Mouse (Mus musculus) hindbrain, embryonic 12.5 days (tissue): ENCODE data around the gene Ptpn11. TPM values are rescaled to one million over a fixed set of nuclear protein-coding genes. Genes with fewer than 3 reads are reported as not detected.

Experiments
- ATAC-seq: fragments of 200-750 bp; cut with Nextera tagmentation; 2 replicates; pipeline ENCODE4 v1.8.0; 2017; ENCODE audit warnings: moderate TSS enrichment; ENCODE audit not compliant: low FRiP score
- H3K27ac ChIP-seq: fragments of 300-500 bp; sonication (generic); 2 replicates; pipeline ENCODE4 v1.5.1; 2016; ENCODE audit warnings: mild to moderate bottlenecking
- H3K27me3 ChIP-seq: fragments of 300-500 bp; sonication (generic); 2 replicates; pipeline ENCODE4 v1.6.1; 2016; ENCODE audit warnings: mild to moderate bottlenecking
- H3K36me3 ChIP-seq: fragments of 300-500 bp; sonication (generic); 2 replicates; pipeline ENCODE4 v1.6.1; 2016; ENCODE audit warnings: mild to moderate bottlenecking
- H3K4me1 ChIP-seq: fragments of 300-500 bp; sonication (generic); 2 replicates; pipeline ENCODE4 v1.6.1; 2016
- H3K4me2 ChIP-seq: fragments of 300-500 bp; sonication (generic); replicated peaks from 2 replicates; pipeline ENCODE4 v1.6.1; 2016; ENCODE audit warnings: mild to moderate bottlenecking
- H3K4me3 ChIP-seq: fragments of 300-500 bp; sonication (generic); 2 replicates; pipeline ENCODE4 v1.5.1; 2016; ENCODE audit warnings: mild to moderate bottlenecking
- H3K9ac ChIP-seq: fragments of 300-500 bp; sonication (generic); 2 replicates; pipeline ENCODE4 v1.6.1; 2016; ENCODE audit warnings: mild to moderate bottlenecking, moderate library complexity
- H3K9me3 ChIP-seq: fragments of 300-500 bp; sonication (generic); replicated peaks from 2 replicates; pipeline ENCODE4 v1.6.1; 2016; ENCODE audit warnings: mild to moderate bottlenecking
- WGBS: fragments of 180-500 bp; shearing (Covaris S2); methylation state at CpG from one replicate; pipeline ENCODE4 v1.1.7; 2016; 5-methylcytosine and 5-hydroxymethylcytosine counted together
- polyA plus RNA-seq: library from polyadenylated mRNA; unstranded; fragments of >200 nt; fragmentation: Nextera tagmentation; extraction: Ambion mirVana; gene quantifications from 2 replicates; pipeline ENCODE4 v1.2.1, GENCODE M21; 2016

Ptpn11 gene
- polyA plus RNA-seq, 1 experiment from 2014 or later = 22.7 TPM

DNA sequence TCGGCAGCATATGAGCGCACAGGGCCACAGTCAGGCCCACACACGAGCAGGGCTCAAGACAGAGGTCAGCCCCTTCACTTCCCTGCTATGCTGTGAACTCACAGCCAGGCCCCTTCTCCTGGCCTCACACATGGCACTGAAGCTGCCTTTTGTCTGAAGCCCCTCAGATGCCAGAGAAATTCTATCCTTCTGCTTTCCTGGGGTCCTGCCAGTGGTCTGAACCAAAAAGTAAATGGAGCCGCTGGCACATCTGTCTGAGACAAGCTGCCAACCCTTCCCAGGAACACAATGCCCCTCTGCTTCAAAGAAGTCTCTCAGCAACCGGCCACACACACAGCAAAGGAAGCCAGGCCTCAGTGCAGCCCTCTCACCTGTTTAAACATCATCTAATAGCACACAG is 28.9 kb downstream of the Ptpn11 start:
- H3K9me3 ChIP-seq = no peaks in the 10 kb centered on the region
- no peak overlapping the region for H3K4me2 ChIP-seq
- H3K36me3 ChIP-seq = peaks cover 83% of the 10 kb centered on the region
- no peak overlapping the region for H3K27ac ChIP-seq
- H3K27me3 ChIP-seq = no peaks in the 10 kb centered on the region
- H3K4me1 ChIP-seq = no peaks in the 10 kb centered on the region; the same call in 1 of the 2 replicates
- WGBS = 80% methylated on average over 5 of the region's 5 CpGs
- H3K9ac ChIP-seq = no peak overlapping the region
- ATAC-seq = no peak
- H3K4me3 ChIP-seq = no peak overlapping the region

DNA sequence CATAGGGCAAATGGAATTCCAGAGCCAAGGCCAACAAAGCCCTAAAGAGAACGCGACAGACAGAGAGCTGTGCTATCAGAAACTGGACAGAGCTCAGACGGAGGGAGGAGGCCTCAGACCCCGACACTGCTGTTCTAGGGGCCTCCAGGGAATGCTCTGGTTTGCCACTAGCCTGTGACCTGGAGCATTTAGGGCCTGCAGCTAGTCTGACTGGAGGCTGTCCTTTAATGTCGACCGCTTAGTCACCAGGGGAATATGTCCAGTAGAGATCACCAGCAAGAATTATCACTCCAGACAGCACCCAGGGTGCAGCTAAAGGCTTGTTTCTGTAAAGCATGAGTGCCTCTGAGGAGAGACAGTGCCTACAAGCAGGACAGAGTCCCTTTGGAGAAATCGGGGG is 32.2 kb downstream of the Ptpn11 start:
- Histone ChIP-seq H3K4me3 (no peak overlapping the region), H3K27me3 (no peaks in the 10 kb centered on the region), H3K36me3 (peaks cover 73% of the 10 kb centered on the region), H3K27ac (no peak overlapping the region), H3K9me3 (no peaks in the 10 kb centered on the region), H3K4me2 (no peak overlapping the region), H3K9ac (no peak overlapping the region), H3K4me1 (no peaks in the 10 kb centered on the region; the same call in 1 of the 2 replicates)
- ATAC-seq = no peak
- WGBS = 79% methylated on average over 7 of the region's 7 CpGs

DNA sequence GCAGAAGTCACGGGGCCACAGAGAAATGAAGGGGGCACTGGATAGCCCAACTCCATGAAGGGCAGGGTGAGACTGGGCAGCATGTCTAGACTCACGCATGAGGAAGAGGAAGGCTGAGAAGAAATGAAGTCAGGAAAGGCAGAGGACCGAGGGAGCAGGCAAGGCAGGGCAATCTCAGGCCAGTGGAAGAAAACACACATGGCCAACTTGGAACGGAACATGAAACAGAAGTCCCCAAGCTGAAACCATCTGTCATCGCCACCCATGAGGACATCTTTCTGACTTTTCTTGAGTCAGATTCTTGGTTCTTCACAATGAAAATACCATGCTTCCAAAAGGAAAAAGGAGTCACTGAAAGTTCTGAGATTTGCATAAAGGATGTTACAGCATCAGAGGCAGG is 33.7 kb downstream of the Ptpn11 start:
- H3K9me3 ChIP-seq = no peaks in the 10 kb centered on the region
- H3K4me1 ChIP-seq = no peaks in the 10 kb centered on the region; the same call in 1 of the 2 replicates
- 96% methylated on average over 5 of the region's 5 CpGs for WGBS
- H3K9ac ChIP-seq = no peak overlapping the region
- ATAC-seq = no peak
- no peak overlapping the region for H3K4me3 ChIP-seq
- no peaks in the 10 kb centered on the region for H3K27me3 ChIP-seq
- H3K27ac ChIP-seq = no peak overlapping the region
- no peak overlapping the region for H3K4me2 ChIP-seq
- peaks cover 72% of the 10 kb centered on the region for H3K36me3 ChIP-seq

DNA sequence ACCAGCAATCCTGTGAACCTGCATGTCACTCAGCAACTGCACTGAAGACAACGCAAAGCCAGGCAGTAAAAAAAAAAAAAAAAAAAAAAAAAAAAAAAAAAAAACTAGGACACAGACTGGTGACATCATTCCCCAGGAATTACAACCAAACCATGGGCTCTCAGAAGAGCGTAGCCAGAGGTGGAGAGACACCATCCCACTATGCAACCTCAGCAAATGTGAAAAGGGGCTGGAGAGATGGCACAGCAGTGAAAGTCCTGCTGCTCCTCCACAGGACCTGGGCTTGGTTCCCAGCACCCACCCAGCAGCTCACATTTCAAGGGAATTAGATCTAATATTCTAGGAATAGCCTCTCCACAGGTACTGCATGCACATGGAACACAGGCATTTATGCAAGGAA is 34.2 kb downstream of the Ptpn11 start:
- Histone ChIP-seq H3K27me3 (no peaks in the 10 kb centered on the region), H3K4me1 (no peaks in the 10 kb centered on the region; the same call in 1 of the 2 replicates), H3K4me2 (no peak overlapping the region), H3K9ac (no peak overlapping the region), H3K36me3 (peaks cover 72% of the 10 kb centered on the region), H3K9me3 (no peaks in the 10 kb centered on the region), H3K27ac (no peak overlapping the region), H3K4me3 (no peak overlapping the region)
- WGBS = 91% methylated on average over 2 of the region's 2 CpGs
- no peak for ATAC-seq

- Histone ChIP-seq H3K9me3 (no peaks in the 10 kb centered on the region), H3K9ac (no peak overlapping the region), H3K36me3 (peaks cover 72% of the 10 kb centered on the region), H3K27ac (no peak overlapping the region), H3K4me1 (no peaks in the 10 kb centered on the region; the same call in 1 of the 2 replicates), H3K4me3 (no peak overlapping the region), H3K27me3 (no peaks in the 10 kb centered on the region), H3K4me2 (no peak overlapping the region)
- 96% methylated on average over 4 of the region's 4 CpGs for WGBS
- no peak for ATAC-seq
These were observed 35.1 kb downstream of the Ptpn11 start for GRCm38 (mm10) chr5:121156121-121156520.

- no peak for ATAC-seq
- Histone ChIP-seq H3K9me3 (no peaks in the 10 kb centered on the region), H3K27ac (no peak overlapping the region)
These were observed 40.5 kb downstream of the Ptpn11 start for GRCm38 (mm10) chr5:121150684-121151083.

GRCm38 (mm10) chr5:121149246-121149645 is 42.0 kb downstream of the Ptpn11 start:
- 86% methylated on average over 1 of the region's 1 CpGs for WGBS
- Histone ChIP-seq H3K36me3 (peaks cover 78% of the 10 kb centered on the region), H3K27ac (no peak overlapping the region), H3K27me3 (no peaks in the 10 kb centered on the region), H3K9ac (no peak overlapping the region), H3K4me2 (no peak overlapping the region), H3K9me3 (no peaks in the 10 kb centered on the region), H3K4me3 (no peak overlapping the region), H3K4me1 (no peaks in the 10 kb centered on the region)
- no peak for ATAC-seq

More at GRCm38 (mm10) chr5:121150684-121151083, 40.5 kb downstream of the Ptpn11 start:
- H3K4me1 ChIP-seq = no peaks in the 10 kb centered on the region
- H3K27me3 ChIP-seq = no peaks in the 10 kb centered on the region
- no peak overlapping the region for H3K9ac ChIP-seq
- WGBS = 90% methylated on average over 4 of the region's 4 CpGs
- no peak overlapping the region for H3K4me3 ChIP-seq
- H3K4me2 ChIP-seq = no peak overlapping the region
- H3K36me3 ChIP-seq = peaks cover 85% of the 10 kb centered on the region

GRCm38 (mm10) chr5:121146275-121146674 is 44.9 kb downstream of the Ptpn11 start:
- H3K27me3 ChIP-seq = no peaks in the 10 kb centered on the region
- no peak overlapping the region for H3K4me3 ChIP-seq
- H3K27ac ChIP-seq = 0 out of 2 replicates have a peak overlapping the region, but pooled peaks have one; percentile 40
- ATAC-seq = no peak
- no peak overlapping the region for H3K9ac ChIP-seq
- no peak overlapping the region for H3K4me2 ChIP-seq
- WGBS = 90% methylated on average over 5 of the region's 5 CpGs
- no peaks in the 10 kb centered on the region for H3K9me3 ChIP-seq
- peaks cover 76% of the 10 kb centered on the region for H3K36me3 ChIP-seq
- peaks cover 5% of the 10 kb centered on the region; the same call in 1 of the 2 replicates for H3K4me1 ChIP-seq

DNA sequence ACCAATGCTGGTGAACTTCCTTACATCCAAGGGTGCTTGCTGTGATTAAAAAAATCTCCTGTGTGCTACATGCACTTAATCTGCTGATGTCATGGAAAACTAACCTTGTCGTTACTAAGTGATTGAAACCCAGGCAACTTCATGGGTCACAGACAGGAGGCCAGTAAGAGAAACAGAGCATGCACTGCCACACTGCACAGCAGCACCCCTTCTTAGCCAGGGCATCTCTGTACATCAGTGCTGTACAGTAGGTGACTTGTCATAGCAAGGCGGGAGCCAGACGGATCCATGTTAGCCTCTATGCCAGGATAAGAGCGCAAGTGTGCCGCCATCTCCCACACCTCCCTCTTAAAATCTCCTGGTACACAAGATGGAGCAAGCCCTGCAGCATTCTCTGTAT is 45.6 kb downstream of the Ptpn11 start:
- no peak overlapping the region for H3K4me3 ChIP-seq
- no peak for ATAC-seq
- no peak overlapping the region for H3K4me2 ChIP-seq
- H3K27ac ChIP-seq = peak overlapping the region; percentile 40; the same call in 1 of the 2 replicates
- no peak overlapping the region for H3K9ac ChIP-seq
- peaks cover 5% of the 10 kb centered on the region; the same call in 1 of the 2 replicates for H3K4me1 ChIP-seq
- 93% methylated on average over 5 of the region's 5 CpGs for WGBS
- H3K36me3 ChIP-seq = peaks cover 72% of the 10 kb centered on the region
- no peaks in the 10 kb centered on the region for H3K9me3 ChIP-seq
- no peaks in the 10 kb centered on the region for H3K27me3 ChIP-seq

- Histone ChIP-seq H3K4me3 (no peak overlapping the region), H3K9me3 (no peaks in the 10 kb centered on the region), H3K36me3 (peaks cover 71% of the 10 kb centered on the region), H3K9ac (no peak overlapping the region), H3K27ac (no peak overlapping the region), H3K27me3 (no peaks in the 10 kb centered on the region), H3K4me2 (no peak overlapping the region), H3K4me1 (peaks cover 5% of the 10 kb centered on the region; the same call in 1 of the 2 replicates)
- WGBS = 83% methylated on average over 13 of the region's 13 CpGs
- ATAC-seq = no peak
These were observed 46.6 kb downstream of the Ptpn11 start for GRCm38 (mm10) chr5:121144441-121145238.

GRCm38 (mm10) chr5:121142431-121143119 is 48.6 kb downstream of the Ptpn11 start:
- H3K36me3 ChIP-seq = peaks cover 68% of the 10 kb centered on the region
- 84% methylated on average over 14 of the region's 14 CpGs for WGBS
- no peak overlapping the region for H3K4me3 ChIP-seq
- H3K9me3 ChIP-seq = no peaks in the 10 kb centered on the region
- H3K27me3 ChIP-seq = no peaks in the 10 kb centered on the region
- H3K27ac ChIP-seq = peak overlapping the region; percentile 70
- no peak overlapping the region for H3K9ac ChIP-seq
- no peak overlapping the region for H3K4me2 ChIP-seq
- peaks cover 5% of the 10 kb centered on the region; the same call in 1 of the 2 replicates for H3K4me1 ChIP-seq
- ATAC-seq = no peak

GRCm38 (mm10) chr5:121140276-121140675 is 50.9 kb downstream of the Ptpn11 start:
- ATAC-seq = no peak
- Histone ChIP-seq H3K27me3 (no peaks in the 10 kb centered on the region), H3K36me3 (peaks cover 71% of the 10 kb centered on the region), H3K4me3 (no peak overlapping the region), H3K9ac (no peak overlapping the region), H3K4me2 (no peak overlapping the region), H3K4me1 (peaks cover 5% of the 10 kb centered on the region; the same call in 1 of the 2 replicates), H3K27ac (no peak overlapping the region), H3K9me3 (no peaks in the 10 kb centered on the region)
- 65% methylated on average over 7 of the region's 7 CpGs for WGBS
